Mouse (Mus musculus) megakaryocyte, embryonic 14.5 days (primary cell): ENCODE results near the gene Ccpg1.

ENCODE experiments used
- FLI1 ChIP-seq: IDR thresholded peaks from 2 replicates; pipeline ENCODE4 v1.6.1; 2012; ENCODE audit warnings: low read length, inconsistent platforms, mixed read lengths
- GATA1 ChIP-seq: IDR thresholded peaks from 3 replicates; pipeline ENCODE4 v1.6.1; 2012; ENCODE audit warnings: mixed read lengths, low read length, inconsistent platforms, borderline replicate concordance

- TF ChIP-seq FLI1 (no peak), GATA1 (no peak)
These were observed 16.7 kb upstream of the Ccpg1 start for GRCm38 (mm10) chr9:72968349-72969061.
